ENCODE assay signal across 8 mouse cellular contexts in the genomic region with DNA sequence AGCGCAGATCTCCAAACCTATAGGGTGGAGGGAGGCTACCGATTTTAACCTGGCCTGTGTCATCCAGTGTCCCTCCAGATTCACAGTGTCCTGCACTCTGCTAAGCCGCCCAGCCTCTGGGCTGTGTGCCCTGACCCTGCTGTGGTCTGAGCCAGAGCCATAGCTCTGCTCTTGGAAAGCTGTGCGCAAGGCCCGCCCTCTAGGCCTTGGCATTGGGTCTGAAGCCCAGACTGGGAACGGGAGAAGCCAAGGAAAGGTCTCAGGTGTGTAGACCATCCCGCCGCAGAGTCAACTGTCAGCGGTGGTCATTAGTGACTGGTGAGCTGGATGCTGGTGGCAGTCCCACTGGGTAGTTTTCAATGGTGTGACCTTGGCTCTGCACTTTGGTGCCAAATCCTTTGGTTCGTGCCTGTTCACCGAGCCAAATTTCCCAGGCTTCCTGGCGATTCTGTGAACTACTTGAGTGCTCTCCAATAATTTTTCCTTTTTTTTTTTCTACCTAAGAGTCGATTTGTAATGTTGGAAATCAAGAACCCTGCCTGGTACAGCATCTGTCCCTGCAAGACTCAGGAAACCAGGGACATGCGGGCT. TPM values are rescaled to one million over a fixed set of nuclear protein-coding genes. Genes with fewer than 3 reads are reported as not detected.
DNase-seq lines count a peak whose midpoint lies in the region; ATAC-seq lines count a peak whose summit lies in the region.

No protein-coding gene starts in this region.

- DNase-seq in layer of hippocampus, postnatal 14 days (ENCODE audit: low spot score in 2 of 2), result peak; percentile 42
- no peak for DNase-seq in layer of hippocampus, adult 11-12 months (ENCODE audit: low spot score)
- peak; percentile 86 to 89 for DNase-seq in cerebellum, postnatal 25 days
- DNase-seq in gastrocnemius, postnatal 25 days, result peak; percentile 73
- DNase-seq in lung, postnatal 4 days, result peak; percentile 22 to 47
- no peak for DNase-seq in c-Kit-positive CD71-positive TER-119-positive erythroid progenitor cells, embryonic 14.5 days (ENCODE audit: low spot score)
- DNase-seq in thymus, postnatal 10 days (ENCODE audit: low spot score in 2 of 2), result no peak

- H3K4me1 ChIP-seq in hindbrain, embryonic 16.5 days (ENCODE audit: control insufficient read depth, insufficient read depth, low read depth, low read length), result peaks cover 24% of the 10 kb centered on the region

- no peak overlapping the region for H3K9ac ChIP-seq in hindbrain, embryonic 16.5 days (ENCODE audit: low read depth, low read length)

- H3K4me3 ChIP-seq in hindbrain, embryonic 16.5 days (ENCODE audit: low read length), result no peak overlapping the region

- WGBS in hindbrain, embryonic 16.5 days, result 34% methylated on average over 14 of the region's 14 CpGs

- H3K36me3 ChIP-seq in hindbrain, embryonic 16.5 days (ENCODE audit: control insufficient read depth, insufficient read depth, low read length), result no peaks in the 10 kb centered on the region

- no peaks in the 10 kb centered on the region for H3K27me3 ChIP-seq in hindbrain, embryonic 16.5 days (replicated peaks; ENCODE audit: control insufficient read depth, insufficient read depth, low read length)

- H3K4me2 ChIP-seq in hindbrain, embryonic 16.5 days (ENCODE audit: low read length), result peak overlapping the region; percentile 35

- H3K9me3 ChIP-seq in hindbrain, embryonic 16.5 days (ENCODE audit: control insufficient read depth, low read length), result no peaks in the 10 kb centered on the region

- peak overlapping the region; percentile 55 for H3K27ac ChIP-seq in hindbrain, embryonic 16.5 days (ENCODE audit: low read depth, low read length)

- peak; percentile 79 for ATAC-seq in hindbrain, embryonic 16.5 days

RNA-seq across cellular contexts. Expression of gene Ptgfrn, which starts 52.0 kb away (rescaled TPM):
- total RNA-seq in layer of hippocampus, postnatal 14 days (2021), result 10 to 100 TPM; 18.4 to 21.3 TPM
- total RNA-seq in gastrocnemius, postnatal 25 days (2021), result 10 to 100 TPM; 14.9 to 17.0 TPM
- 2.8 and 3.1 TPM in 2 replicates for polyA plus RNA-seq in hindbrain, embryonic 16.5 days (2015; fragmentation: Nextera tagmentation; extraction: Ambion mirVana)

Comparison
In these comparisons a context has a peak if more than half of its experiments do, and no peak if none do; other contexts are left out.
1. DNase-seq: peak in layer of hippocampus, postnatal 14 days (2 of 2), cerebellum, postnatal 25 days (2 of 2), gastrocnemius, postnatal 25 days (single experiment) and lung, postnatal 4 days (2 of 2); none in layer of hippocampus, adult 11-12 months (single experiment), c-Kit-positive CD71-positive TER-119-positive erythroid progenitor cells, embryonic 14.5 days (single experiment) and thymus, postnatal 10 days (0 of 2).